Mouse (Mus musculus): ENCODE measurements around the gene Egfl8. TPM values are rescaled to one million over a fixed set of nuclear protein-coding genes. Genes with fewer than 3 reads are reported as not detected.
A peak's percentile ranks its signal among the peaks of the same experiment; 100 is the strongest.

Egfl8 gene
- polyA plus RNA-seq, 1 experiment: 0.16 TPM

- Histone ChIP-seq H3K27me3 (ENCODE audit: control insufficient read depth, insufficient read depth, insufficient read length) (peaks cover 43% of the 10 kb centered on the region), H3K36me3 (ENCODE audit: control insufficient read depth, insufficient read depth) (no peaks in the 10 kb centered on the region)
These were observed 42.8 kb upstream of the Egfl8 start for GRCm38 (mm10) chr17:34658591-34658990.

GRCm38 (mm10) chr17:34658145-34658544 is 42.4 kb upstream of the Egfl8 start:
- H3K27me3 ChIP-seq (ENCODE audit: control insufficient read depth, insufficient read depth, insufficient read length): peaks cover 39% of the 10 kb centered on the region
- H3K79me2 ChIP-seq (ENCODE audit: control insufficient read depth, insufficient read depth): no peaks in the 10 kb centered on the region
- H3K36me3 ChIP-seq (ENCODE audit: control insufficient read depth, insufficient read depth): no peaks in the 10 kb centered on the region
- TF ChIP-seq TCF3 (IDR thresholded peaks at IDR 0.05; ENCODE audit: insufficient read length, low read depth): no peak
- H3K4me3 ChIP-seq: no peak overlapping the region
- no peak overlapping the region for H3ac ChIP-seq (ENCODE audit: control insufficient read depth, insufficient read length)
- H3K4me2 ChIP-seq (ENCODE audit: low read depth): no peak overlapping the region

More at GRCm38 (mm10) chr17:34658591-34658990, 42.8 kb upstream of the Egfl8 start:
- Histone ChIP-seq H3ac (ENCODE audit: control insufficient read depth, insufficient read length) (no peak overlapping the region), H3K4me2 (ENCODE audit: low read depth) (no peak overlapping the region), H3K79me2 (ENCODE audit: control insufficient read depth, insufficient read depth) (no peaks in the 10 kb centered on the region), H3K4me3 (no peak overlapping the region)
- no peak for TF ChIP-seq POLR2A (IDR thresholded peaks at IDR 0.05; ENCODE audit: insufficient read length, low read depth)
- TF ChIP-seq MYOG (IDR thresholded peaks at IDR 0.05; ENCODE audit: control insufficient read depth in 1 of 3, insufficient read depth in 1 of 3, insufficient read length in 2 of 3, low read depth in 2 of 3): no peak
- no peak for TF ChIP-seq MAX (IDR thresholded peaks at IDR 0.05; ENCODE audit: low read depth)
- no peak for TF ChIP-seq TCF3 (IDR thresholded peaks at IDR 0.05; ENCODE audit: insufficient read length, low read depth)
- no peak for TF ChIP-seq USF1 (IDR thresholded peaks at IDR 0.05; ENCODE audit: low read depth)
- no peak for TF ChIP-seq TCF12 (IDR thresholded peaks at IDR 0.05; ENCODE audit: insufficient read depth, poor library complexity, severe bottlenecking)
- TF ChIP-seq CEBPB (IDR thresholded peaks at IDR 0.05; ENCODE audit: insufficient read depth, poor library complexity, severe bottlenecking): no peak

- H3K36me3 ChIP-seq (ENCODE audit: control insufficient read depth, insufficient read depth): no peaks in the 10 kb centered on the region
- H3ac ChIP-seq (ENCODE audit: control insufficient read depth, insufficient read length): no peak overlapping the region
- TF ChIP-seq MYOD1 (IDR thresholded peaks at IDR 0.05; ENCODE audit: control insufficient read depth in 1 of 3, insufficient read length in 2 of 3, low read depth in 2 of 3) (no peak), POLR2AphosphoS2 (IDR thresholded peaks at IDR 0.05; ENCODE audit: insufficient read length, low read depth) (no peak), MYOG (IDR thresholded peaks at IDR 0.05; ENCODE audit: control insufficient read depth in 1 of 3, insufficient read depth in 1 of 3, insufficient read length in 2 of 3, low read depth in 2 of 3) (no peak), REST (IDR thresholded peaks at IDR 0.05; ENCODE audit: insufficient read depth, insufficient read length) (no peak), USF1 (IDR thresholded peaks at IDR 0.05; ENCODE audit: low read depth) (no peak), CEBPB (IDR thresholded peaks at IDR 0.05; ENCODE audit: insufficient read depth, poor library complexity, severe bottlenecking) (no peak), MAX (IDR thresholded peaks at IDR 0.05; ENCODE audit: low read depth) (no peak), TCF12 (IDR thresholded peaks at IDR 0.05; ENCODE audit: insufficient read depth, poor library complexity, severe bottlenecking) (no peak), SRF (IDR thresholded peaks at IDR 0.05; ENCODE audit: control insufficient read depth, insufficient read length, low read depth) (no peak), POLR2A (IDR thresholded peaks at IDR 0.05; ENCODE audit: insufficient read length, low read depth) (no peak), TCF3 (IDR thresholded peaks at IDR 0.05; ENCODE audit: insufficient read length, low read depth) (no peak), E2F4 (IDR thresholded peaks at IDR 0.05; ENCODE audit: insufficient read depth) (no peak)
- H3K27me3 ChIP-seq (ENCODE audit: control insufficient read depth, insufficient read depth, insufficient read length): peaks cover 31% of the 10 kb centered on the region
- no peak overlapping the region for H3K4me2 ChIP-seq (ENCODE audit: low read depth)
- no peak overlapping the region for H3K4me3 ChIP-seq
- no peaks in the 10 kb centered on the region for H3K79me2 ChIP-seq (ENCODE audit: control insufficient read depth, insufficient read depth)
These were observed 41.5 kb upstream of the Egfl8 start for GRCm38 (mm10) chr17:34657271-34657670.

GRCm38 (mm10) chr17:34656666-34657065 is 40.9 kb upstream of the Egfl8 start:
- Histone ChIP-seq H3K36me3 (ENCODE audit: control insufficient read depth, insufficient read depth) (peaks cover 3% of the 10 kb centered on the region), H3ac (ENCODE audit: control insufficient read depth, insufficient read length) (no peak overlapping the region), H3K27me3 (ENCODE audit: control insufficient read depth, insufficient read depth, insufficient read length) (peaks cover 31% of the 10 kb centered on the region), H3K4me3 (no peak overlapping the region), H3K79me2 (ENCODE audit: control insufficient read depth, insufficient read depth) (no peaks in the 10 kb centered on the region), H3K4me2 (ENCODE audit: low read depth) (no peak overlapping the region)
- TF ChIP-seq MAX (IDR thresholded peaks at IDR 0.05; ENCODE audit: low read depth) (no peak), TCF12 (IDR thresholded peaks at IDR 0.05; ENCODE audit: insufficient read depth, poor library complexity, severe bottlenecking) (no peak), USF1 (IDR thresholded peaks at IDR 0.05; ENCODE audit: low read depth) (no peak), CEBPB (IDR thresholded peaks at IDR 0.05; ENCODE audit: insufficient read depth, poor library complexity, severe bottlenecking) (no peak), E2F4 (IDR thresholded peaks at IDR 0.05; ENCODE audit: insufficient read depth) (no peak), MYOG (IDR thresholded peaks at IDR 0.05; ENCODE audit: control insufficient read depth in 1 of 3, insufficient read depth in 1 of 3, insufficient read length in 2 of 3, low read depth in 2 of 3) (no peak), POLR2AphosphoS2 (IDR thresholded peaks at IDR 0.05; ENCODE audit: insufficient read length, low read depth) (no peak), REST (IDR thresholded peaks at IDR 0.05; ENCODE audit: insufficient read depth, insufficient read length) (no peak), TCF3 (IDR thresholded peaks at IDR 0.05; ENCODE audit: insufficient read length, low read depth) (no peak), MYOD1 (IDR thresholded peaks at IDR 0.05; ENCODE audit: control insufficient read depth in 1 of 3, insufficient read length in 2 of 3, low read depth in 2 of 3) (no peak), POLR2A (IDR thresholded peaks at IDR 0.05; ENCODE audit: insufficient read length, low read depth) (no peak), SRF (IDR thresholded peaks at IDR 0.05; ENCODE audit: control insufficient read depth, insufficient read length, low read depth) (no peak)

- H3K27me3 ChIP-seq (ENCODE audit: control insufficient read depth, insufficient read depth, insufficient read length): peaks cover 21% of the 10 kb centered on the region
- H3ac ChIP-seq (ENCODE audit: control insufficient read depth, insufficient read length): no peak overlapping the region
- H3K4me2 ChIP-seq (ENCODE audit: low read depth): no peak overlapping the region
- peaks cover 3% of the 10 kb centered on the region for H3K36me3 ChIP-seq (ENCODE audit: control insufficient read depth, insufficient read depth)
- no peak overlapping the region for H3K4me3 ChIP-seq
- peak; percentile 23 for TF ChIP-seq POLR2AphosphoS2 (IDR thresholded peaks at IDR 0.05; ENCODE audit: insufficient read length, low read depth)
- no peak for TF ChIP-seq USF1 (IDR thresholded peaks at IDR 0.05; ENCODE audit: low read depth)
- H3K79me2 ChIP-seq (ENCODE audit: control insufficient read depth, insufficient read depth): no peaks in the 10 kb centered on the region
These were observed 39.8 kb upstream of the Egfl8 start for GRCm38 (mm10) chr17:34655581-34655991.

All from myocyte (in vitro differentiated cells).